Mouse (Mus musculus) small intestine, adult 2 months (tissue): ENCODE measurements around the gene Iqschfp.

ENCODE experiments used
- CTCF ChIP-seq: fragments of 200-500 bp; IDR thresholded peaks from 2 replicates; pipeline ENCODE4 v1.5.1; 2012; ENCODE audit warnings: low read depth, mild to moderate bottlenecking, control low read depth, inconsistent platforms, low read length, moderate library complexity, mixed read lengths; ENCODE audit not compliant: insufficient replicate concordance, insufficient read length; ENCODE audit errors: extremely low read depth
- POLR2A ChIP-seq: fragments of 200-500 bp; IDR thresholded peaks from 2 replicates; pipeline ENCODE4 v1.6.1; 2012; ENCODE audit warnings: low read depth, mild to moderate bottlenecking, control low read depth, inconsistent platforms, low read length, moderate library complexity

DNA sequence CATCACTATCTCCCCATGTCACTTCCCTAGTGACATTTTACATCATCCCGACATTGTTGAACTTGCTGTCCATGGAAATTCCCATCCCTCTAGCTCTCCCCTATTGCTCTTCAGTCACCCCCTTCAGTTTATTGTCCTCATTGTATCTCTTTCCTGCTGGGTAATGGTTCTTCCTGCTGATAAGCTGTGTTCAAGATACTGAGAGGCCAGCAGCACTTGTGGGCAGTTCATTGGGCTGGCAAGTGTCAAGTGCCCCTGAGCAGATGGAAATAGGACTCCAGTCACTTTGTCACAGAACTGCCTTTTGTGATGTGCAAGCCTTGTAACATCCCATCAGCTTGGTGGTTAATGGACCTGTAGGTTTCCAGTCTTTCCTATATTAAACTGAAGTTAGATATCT, 413.6 kb downstream of the Iqschfp start:
- TF ChIP-seq CTCF (no peak), POLR2A (no peak)
